Mouse (Mus musculus): ENCODE results near the gene Hoxd11. TPM values are rescaled to one million over a fixed set of nuclear protein-coding genes. Genes with fewer than 3 reads are reported as not detected.

The Hoxd11 gene
- not detected in 2 replicates for polyA plus RNA-seq (2011; ENCODE audit: insufficient read depth, insufficient read length, low read depth, missing spikeins)

DNA sequence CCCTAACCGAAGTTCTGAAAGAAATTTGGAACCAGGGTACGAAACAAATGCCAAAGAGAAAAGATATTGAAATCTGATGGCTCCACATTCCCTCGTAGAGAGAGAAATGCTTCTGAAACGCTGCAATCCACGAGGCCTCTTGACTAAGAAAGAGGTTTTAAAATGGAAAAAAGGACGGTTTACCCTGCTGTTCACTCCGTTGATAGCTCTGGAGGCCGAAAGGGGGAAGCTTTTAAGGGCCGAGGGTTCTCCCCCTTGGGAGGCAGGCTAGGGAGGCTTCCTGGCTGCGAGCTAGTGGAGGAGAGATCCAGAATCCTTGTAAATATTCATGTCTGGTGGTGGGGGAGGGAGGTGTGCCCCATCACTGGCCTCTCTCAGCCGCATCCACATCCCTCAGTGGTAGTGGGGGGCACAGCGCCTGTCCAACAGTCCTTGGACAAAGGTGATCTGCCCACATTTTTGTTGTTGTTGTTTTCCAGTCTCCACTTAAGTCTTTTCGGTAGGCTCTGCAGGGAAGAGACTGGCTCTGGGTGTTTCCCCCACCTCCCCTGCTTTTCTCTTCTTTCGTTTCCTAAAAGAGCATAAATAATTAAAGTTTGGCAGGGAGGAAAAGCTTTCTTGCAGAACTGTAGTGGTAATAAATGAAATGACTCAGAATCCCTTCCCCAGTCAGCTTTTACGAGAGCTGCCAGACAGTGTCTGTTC is at the start of gene Hoxd11:
Hoxd11 (plus strand) TSS at position 667 of the 705 bp plus-strand sequence.
- H3K9me3 ChIP-seq (replicated peaks; ENCODE audit: control insufficient read depth, insufficient read depth, low read length, poor library complexity, severe bottlenecking): no peaks in the 10 kb centered on the region
- no peak within 1 kb of the TSS for H3K9ac ChIP-seq (ENCODE audit: low read depth, poor library complexity, severe bottlenecking)
- peaks cover 64% of the 10 kb centered on the region for H3K27me3 ChIP-seq (ENCODE audit: control insufficient read depth, insufficient read depth, low read length, poor library complexity, severe bottlenecking)
- TF ChIP-seq POLR2A (IDR thresholded peaks at IDR 0.05; ENCODE audit: insufficient read depth, low read length) (no peak), CTCF (IDR thresholded peaks at IDR 0.05; ENCODE audit: low read depth, low read length) (no peak)
- H3K4me1 ChIP-seq (ENCODE audit: control insufficient read depth, insufficient read depth, low read length): no peaks in the 10 kb centered on the region
- H3K36me3 ChIP-seq (ENCODE audit: control insufficient read depth, insufficient read depth, low read length, poor library complexity, severe bottlenecking): no peaks in the 10 kb centered on the region
- H3K4me3 ChIP-seq (ENCODE audit: low read depth, low read length): peak within 1 kb of the TSS; percentile 9; the same call in 1 of the 2 replicates
- H3K27ac ChIP-seq (ENCODE audit: insufficient read depth, low read length): no peak within 1 kb of the TSS

- no peaks in the 10 kb centered on the region; the same call in 1 of the 2 replicates for H3K27me3 ChIP-seq (ENCODE audit: control insufficient read depth, insufficient read depth, low read length, poor library complexity, severe bottlenecking)
- TF ChIP-seq EP300 (IDR thresholded peaks at IDR 0.05; ENCODE audit: insufficient read depth, low read depth, low read length) (no peak), CTCF (IDR thresholded peaks at IDR 0.05; ENCODE audit: low read depth, low read length) (no peak), POLR2A (IDR thresholded peaks at IDR 0.05; ENCODE audit: insufficient read depth, low read length) (no peak)
- no peaks in the 10 kb centered on the region for H3K4me1 ChIP-seq (ENCODE audit: control insufficient read depth, insufficient read depth, low read length)
- no peak overlapping the region for H3K4me3 ChIP-seq (ENCODE audit: low read depth, low read length)
- no peaks in the 10 kb centered on the region for H3K36me3 ChIP-seq (ENCODE audit: control insufficient read depth, insufficient read depth, low read length, poor library complexity, severe bottlenecking)
- no peak overlapping the region for H3K9ac ChIP-seq (ENCODE audit: low read depth, poor library complexity, severe bottlenecking)
- no peaks in the 10 kb centered on the region for H3K9me3 ChIP-seq (replicated peaks; ENCODE audit: control insufficient read depth, insufficient read depth, low read length, poor library complexity, severe bottlenecking)
- no peak overlapping the region for H3K27ac ChIP-seq (ENCODE audit: insufficient read depth, low read length)
Observed at GRCm38 (mm10) chr2:74635412-74635811, 43.9 kb upstream of the Hoxd11 start.

DNA sequence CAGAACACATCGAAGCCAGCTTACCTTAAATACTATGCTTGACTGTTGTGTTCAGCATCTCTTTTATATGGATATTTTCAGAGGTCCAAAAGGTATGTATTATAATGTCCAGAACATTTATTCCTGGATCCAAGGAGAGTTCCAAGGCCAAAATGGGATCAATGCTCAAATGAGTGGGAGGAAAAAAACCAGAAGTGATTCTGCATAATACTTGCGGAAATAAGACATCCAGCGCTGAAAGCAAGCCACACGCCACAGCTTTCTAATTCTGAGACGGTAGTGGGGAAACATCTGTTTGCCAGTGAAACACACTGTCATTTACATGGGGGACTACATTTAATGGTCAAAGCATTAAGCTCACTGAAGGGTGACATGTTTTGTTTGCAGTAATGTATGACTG is 36.9 kb upstream of the Hoxd11 start:
- Histone ChIP-seq H3K36me3 (ENCODE audit: control insufficient read depth, insufficient read depth, low read length, poor library complexity, severe bottlenecking) (no peaks in the 10 kb centered on the region), H3K4me3 (ENCODE audit: low read depth, low read length) (no peak overlapping the region), H3K27me3 (ENCODE audit: control insufficient read depth, insufficient read depth, low read length, poor library complexity, severe bottlenecking) (no peaks in the 10 kb centered on the region; the same call in 1 of the 2 replicates), H3K4me1 (ENCODE audit: control insufficient read depth, insufficient read depth, low read length) (no peaks in the 10 kb centered on the region), H3K9me3 (replicated peaks; ENCODE audit: control insufficient read depth, insufficient read depth, low read length, poor library complexity, severe bottlenecking) (no peaks in the 10 kb centered on the region), H3K27ac (ENCODE audit: insufficient read depth, low read length) (no peak overlapping the region), H3K9ac (ENCODE audit: low read depth, poor library complexity, severe bottlenecking) (no peak overlapping the region)
- TF ChIP-seq CTCF (IDR thresholded peaks at IDR 0.05; ENCODE audit: low read depth, low read length) (no peak), EP300 (IDR thresholded peaks at IDR 0.05; ENCODE audit: insufficient read depth, low read depth, low read length) (no peak), POLR2A (IDR thresholded peaks at IDR 0.05; ENCODE audit: insufficient read depth, low read length) (no peak)

- no peaks in the 10 kb centered on the region for H3K4me1 ChIP-seq (ENCODE audit: control insufficient read depth, insufficient read depth, low read length)
- no peak overlapping the region for H3K9ac ChIP-seq (ENCODE audit: low read depth, poor library complexity, severe bottlenecking)
Observed at GRCm38 (mm10) chr2:74645631-74646030, 33.7 kb upstream of the Hoxd11 start.

DNA sequence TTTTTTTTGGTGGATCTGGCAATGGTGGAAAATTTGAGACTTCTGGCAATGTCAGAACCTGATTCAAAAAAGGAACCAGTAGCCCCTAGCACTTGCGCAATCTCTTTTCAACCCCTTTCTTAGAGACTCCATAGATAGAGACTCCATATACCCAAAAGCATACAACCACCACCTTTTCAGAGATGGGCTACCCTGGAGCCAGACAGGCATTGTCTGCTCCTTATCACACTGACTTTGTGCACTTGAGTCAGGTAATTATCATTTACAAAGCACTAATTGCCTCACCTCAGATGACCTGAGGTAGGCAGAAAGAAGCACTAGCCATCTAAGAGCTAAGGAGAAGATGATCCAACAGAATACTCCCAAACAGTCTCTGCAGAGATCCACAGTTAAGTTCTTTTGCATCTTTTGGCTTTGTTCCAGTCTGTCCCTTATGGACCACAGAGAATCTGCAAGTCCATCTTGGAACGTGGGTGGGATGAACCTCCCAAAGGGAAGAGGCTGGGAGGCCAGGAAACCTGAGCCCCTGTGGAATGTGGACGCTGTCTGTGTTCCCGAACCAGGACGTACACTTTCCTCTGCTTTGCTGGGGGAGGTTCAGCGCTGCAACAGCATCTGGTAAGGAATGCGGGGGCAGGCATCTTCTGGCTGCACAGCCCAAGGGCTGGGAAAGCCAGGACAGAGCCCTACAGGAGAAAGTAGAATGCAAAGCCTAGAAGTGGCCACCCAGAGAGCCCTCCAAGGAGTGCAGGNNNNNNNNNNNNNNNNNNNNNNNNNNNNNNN is 32.1 kb upstream of the Hoxd11 start:
- TF ChIP-seq EP300 (IDR thresholded peaks at IDR 0.05; ENCODE audit: insufficient read depth, low read depth, low read length) (no peak), CTCF (IDR thresholded peaks at IDR 0.05; ENCODE audit: low read depth, low read length) (no peak), POLR2A (IDR thresholded peaks at IDR 0.05; ENCODE audit: insufficient read depth, low read length) (no peak)

More at GRCm38 (mm10) chr2:74645631-74646030, 33.7 kb upstream of the Hoxd11 start:
- Histone ChIP-seq H3K4me3 (ENCODE audit: low read depth, low read length) (no peak overlapping the region), H3K36me3 (ENCODE audit: control insufficient read depth, insufficient read depth, low read length, poor library complexity, severe bottlenecking) (no peaks in the 10 kb centered on the region), H3K27me3 (ENCODE audit: control insufficient read depth, insufficient read depth, low read length, poor library complexity, severe bottlenecking) (peaks cover 4% of the 10 kb centered on the region), H3K9me3 (replicated peaks; ENCODE audit: control insufficient read depth, insufficient read depth, low read length, poor library complexity, severe bottlenecking) (no peaks in the 10 kb centered on the region), H3K27ac (ENCODE audit: insufficient read depth, low read length) (no peak overlapping the region)
- no peak for TF ChIP-seq CTCF (IDR thresholded peaks at IDR 0.05; ENCODE audit: low read depth, low read length)
- no peak for TF ChIP-seq POLR2A (IDR thresholded peaks at IDR 0.05; ENCODE audit: insufficient read depth, low read length)
- no peak for TF ChIP-seq EP300 (IDR thresholded peaks at IDR 0.05; ENCODE audit: insufficient read depth, low read depth, low read length)

DNA sequence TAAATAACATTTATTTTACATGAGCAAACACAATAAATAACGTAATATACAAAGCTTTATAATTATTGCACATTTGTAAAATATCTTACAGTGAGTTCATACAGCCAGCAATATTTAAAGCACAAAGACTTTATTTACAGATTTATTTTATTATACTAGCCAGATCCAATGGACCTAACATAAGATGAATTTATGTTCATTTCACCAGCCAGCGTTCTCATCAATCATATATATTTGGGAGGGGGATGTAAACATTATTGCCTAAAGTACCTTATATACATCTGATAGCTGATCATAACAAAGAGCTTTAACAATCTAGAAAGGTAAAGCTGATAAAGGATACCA is 26.4 kb upstream of the Hoxd11 start:
- H3K4me1 ChIP-seq (ENCODE audit: control insufficient read depth, insufficient read depth, low read length): no peaks in the 10 kb centered on the region
- no peak overlapping the region for H3K9ac ChIP-seq (ENCODE audit: low read depth, poor library complexity, severe bottlenecking)

More for the DNA sequence above, 32.1 kb upstream of the Hoxd11 start:
- Histone ChIP-seq H3K4me1 (ENCODE audit: control insufficient read depth, insufficient read depth, low read length) (no peaks in the 10 kb centered on the region), H3K4me3 (ENCODE audit: low read depth, low read length) (no peak overlapping the region), H3K9ac (ENCODE audit: low read depth, poor library complexity, severe bottlenecking) (no peak overlapping the region), H3K36me3 (ENCODE audit: control insufficient read depth, insufficient read depth, low read length, poor library complexity, severe bottlenecking) (no peaks in the 10 kb centered on the region), H3K27me3 (ENCODE audit: control insufficient read depth, insufficient read depth, low read length, poor library complexity, severe bottlenecking) (peaks cover 9% of the 10 kb centered on the region), H3K9me3 (replicated peaks; ENCODE audit: control insufficient read depth, insufficient read depth, low read length, poor library complexity, severe bottlenecking) (no peaks in the 10 kb centered on the region), H3K27ac (ENCODE audit: insufficient read depth, low read length) (no peak overlapping the region)

More for the DNA sequence above, 26.4 kb upstream of the Hoxd11 start:
- H3K4me3 ChIP-seq (ENCODE audit: low read depth, low read length): no peak overlapping the region
- H3K9me3 ChIP-seq (replicated peaks; ENCODE audit: control insufficient read depth, insufficient read depth, low read length, poor library complexity, severe bottlenecking): no peaks in the 10 kb centered on the region
- no peaks in the 10 kb centered on the region for H3K36me3 ChIP-seq (ENCODE audit: control insufficient read depth, insufficient read depth, low read length, poor library complexity, severe bottlenecking)
- TF ChIP-seq EP300 (IDR thresholded peaks at IDR 0.05; ENCODE audit: insufficient read depth, low read depth, low read length) (no peak), CTCF (IDR thresholded peaks at IDR 0.05; ENCODE audit: low read depth, low read length) (no peak), POLR2A (IDR thresholded peaks at IDR 0.05; ENCODE audit: insufficient read depth, low read length) (no peak)
- H3K27ac ChIP-seq (ENCODE audit: insufficient read depth, low read length): no peak overlapping the region
- H3K27me3 ChIP-seq (ENCODE audit: control insufficient read depth, insufficient read depth, low read length, poor library complexity, severe bottlenecking): peaks cover 38% of the 10 kb centered on the region
